Mouse (Mus musculus): ENCODE results near the gene Scgb1b20.
"Not testable (repeated sequence)": the region's sequence is repeated elsewhere in the genome, so short reads cannot be mapped to it uniquely, and the experiment has no call there.

The Scgb1b20 gene

GRCm38 (mm10) chr7:33372934-33373333, at the start of gene Scgb1b20:
TSS of gene Scgb1b20 (plus strand) at chr7:33373234.
- in situ Hi-C loops (cut with MboI; ENCODE audit: low pct_unique_long_range_greater_than_20kb in 1 of 2, low sequenced_read_pairs in 2 of 2, unreplicated experiment in 1 of 2), result not testable (repeated sequence)

DNA sequence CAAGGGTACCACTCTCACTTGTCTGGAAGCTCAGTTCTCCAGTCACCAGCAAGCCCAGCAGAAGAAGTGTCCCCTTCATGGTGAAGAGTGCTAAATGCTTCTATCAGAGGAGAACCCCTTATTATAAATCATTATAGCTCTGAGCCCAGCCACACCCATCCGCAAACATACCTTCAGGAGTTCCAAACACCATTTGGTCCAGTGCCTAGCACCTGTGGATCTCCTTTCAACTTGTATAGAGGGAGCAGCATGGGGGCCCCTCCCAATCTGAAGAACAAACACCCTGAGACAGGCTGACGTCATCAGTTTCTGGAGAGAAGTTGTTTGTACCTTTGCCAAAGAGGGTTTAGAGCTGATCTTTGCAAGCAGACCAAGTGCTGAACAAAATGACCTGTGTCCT, 6.8 kb upstream of the Scgb1b20 start, which contains the start of gene Scgb2b20:
Scgb2b20 (minus strand) TSS at position 101 of the 400 bp plus-strand sequence.
- in situ Hi-C loops (cut with MboI; ENCODE audit: low pct_unique_long_range_greater_than_20kb in 1 of 2, low sequenced_read_pairs in 2 of 2, unreplicated experiment in 1 of 2), result not testable (repeated sequence)

- in situ Hi-C loops (cut with MboI; ENCODE audit: low pct_unique_long_range_greater_than_20kb in 1 of 2, low sequenced_read_pairs in 2 of 2, unreplicated experiment in 1 of 2), result not testable (repeated sequence)
Measured at GRCm38 (mm10) chr7:33399749-33400148, 26.7 kb downstream of the Scgb1b20 start.

DNA sequence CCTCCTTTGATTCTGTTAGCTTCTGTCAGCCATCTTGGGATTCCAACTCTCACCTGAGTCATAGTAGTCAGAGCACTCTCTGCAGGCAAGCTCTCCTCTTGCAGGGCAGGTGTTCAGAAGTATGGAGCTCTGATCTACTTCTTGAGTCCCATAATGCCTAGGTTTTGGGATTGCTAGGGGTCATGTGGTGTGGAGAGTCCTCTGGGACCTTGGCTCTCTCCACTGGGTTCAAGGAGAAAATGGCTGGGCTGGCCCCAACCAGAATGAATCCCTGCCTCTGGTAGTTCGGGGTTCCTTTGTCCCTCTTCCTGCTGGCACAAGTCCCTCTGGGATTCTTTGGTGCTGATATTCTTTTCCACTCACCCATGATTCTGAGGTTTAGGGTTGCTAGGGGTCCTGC, 28.6 kb downstream of the Scgb1b20 start:
- in situ Hi-C loops (cut with MboI; ENCODE audit: low pct_unique_long_range_greater_than_20kb in 1 of 2, low sequenced_read_pairs in 2 of 2, unreplicated experiment in 1 of 2), result no loop called here

DNA sequence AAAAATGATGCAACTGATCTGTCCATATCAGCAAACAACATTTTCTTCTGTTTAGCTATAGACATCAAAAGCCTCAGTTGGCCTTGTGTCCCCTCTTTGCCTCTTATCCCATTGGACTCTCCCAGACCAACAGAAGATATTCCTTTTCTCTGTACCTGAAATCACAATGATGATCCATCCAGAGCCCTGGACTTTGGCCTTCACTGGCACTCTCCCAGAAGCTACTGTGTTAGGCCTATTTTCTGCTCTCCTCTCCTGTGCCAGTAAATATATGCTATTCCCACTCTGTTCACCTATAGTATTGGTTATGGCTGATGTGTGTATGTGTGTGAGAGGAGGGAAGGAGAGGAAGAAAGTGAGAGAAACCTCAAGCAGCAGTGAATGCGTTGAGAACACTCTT, 36.6 kb downstream of the Scgb1b20 start:
- in situ Hi-C loops (cut with MboI; ENCODE audit: low pct_unique_long_range_greater_than_20kb in 1 of 2, low sequenced_read_pairs in 2 of 2, unreplicated experiment in 1 of 2), result not testable (repeated sequence)
